Mouse (Mus musculus) hindbrain, embryonic 11.5 days (tissue): ENCODE data around the gene Arpc3. TPM values are rescaled to one million over a fixed set of nuclear protein-coding genes. Genes with fewer than 3 reads are reported as not detected.
"Not testable (repeated sequence)": the region's sequence is repeated elsewhere in the genome, so short reads cannot be mapped to it uniquely, and the experiment has no call there.

ENCODE experiments used
- ATAC-seq: fragments of 200-750 bp; cut with Nextera tagmentation; 2 replicates; pipeline ENCODE4 v1.8.0; 2017; ENCODE audit warnings: mild to moderate bottlenecking, moderate TSS enrichment, moderate library complexity; ENCODE audit not compliant: low FRiP score
- DNase-seq: peaks from one replicate; pipeline ENCODE4 v3.0.0-alpha.2; 2015; ENCODE audit warnings: low spot score
- H3K27ac ChIP-seq: fragments of 300-500 bp; sonication (generic); 2 replicates; pipeline ENCODE4 v1.5.1; 2014; ENCODE audit warnings: mild to moderate bottlenecking, low read depth, low read length
- H3K27me3 ChIP-seq: fragments of 300-500 bp; sonication (generic); 2 replicates; pipeline ENCODE4 v1.6.1; 2014; ENCODE audit warnings: mild to moderate bottlenecking, low read length, moderate library complexity, mixed read lengths; ENCODE audit not compliant: control insufficient read depth, insufficient read depth
- H3K36me3 ChIP-seq: fragments of 300-500 bp; sonication (generic); 2 replicates; pipeline ENCODE4 v1.6.1; 2014; ENCODE audit warnings: mild to moderate bottlenecking, low read length, moderate library complexity, mixed read lengths; ENCODE audit not compliant: control insufficient read depth, insufficient read depth
- H3K4me1 ChIP-seq: fragments of 300-500 bp; sonication (generic); replicated peaks from 2 replicates; pipeline ENCODE4 v1.6.1; 2014; ENCODE audit warnings: low read length, mixed read lengths; ENCODE audit not compliant: control insufficient read depth, insufficient read depth
- H3K4me2 ChIP-seq: fragments of 300-500 bp; sonication (generic); replicated peaks from 2 replicates; pipeline ENCODE4 v1.6.1; 2014; ENCODE audit warnings: mild to moderate bottlenecking, low read depth, low read length
- H3K4me3 ChIP-seq: fragments of 300-500 bp; sonication (generic); 2 replicates; pipeline ENCODE4 v1.5.1; 2014; ENCODE audit warnings: low read depth, low read length
- H3K9ac ChIP-seq: fragments of 300-500 bp; sonication (generic); 2 replicates; pipeline ENCODE4 v1.6.1; 2014; ENCODE audit warnings: low read depth, low read length
- H3K9me3 ChIP-seq: fragments of 300-500 bp; sonication (generic); 2 replicates; pipeline ENCODE4 v1.6.1; 2016; ENCODE audit warnings: low read length; ENCODE audit not compliant: control insufficient read depth
- WGBS: fragments of 180-500 bp; shearing (Covaris S2); extraction: QIAGEN DNeasy Blood & Tissue Kit; methylation state at CpG from one replicate; pipeline ENCODE4 v1.1.7; 2014; 5-methylcytosine and 5-hydroxymethylcytosine counted together
- polyA plus RNA-seq: library from polyadenylated mRNA; unstranded; fragments of >200 nt; fragmentation: Nextera tagmentation; extraction: Ambion mirVana; gene quantifications from 2 replicates; pipeline ENCODE4 v1.2.1, GENCODE M21; 2014

Arpc3 gene
- polyA plus RNA-seq, 1 experiment from 2014 or later: 53.8 TPM

- no peaks in the 10 kb centered on the region for H3K27me3 ChIP-seq
- peaks cover 13% of the 10 kb centered on the region for H3K36me3 ChIP-seq
- H3K9ac ChIP-seq: no peak overlapping the region
- H3K4me2 ChIP-seq: no peak overlapping the region
- no peaks in the 10 kb centered on the region for H3K9me3 ChIP-seq
- ATAC-seq (no peak), DNase-seq (no peak)
- WGBS: 83% methylated on average over 6 of the region's 6 CpGs
- H3K4me3 ChIP-seq: no peak overlapping the region
- no peak overlapping the region for H3K27ac ChIP-seq
- no peaks in the 10 kb centered on the region for H3K4me1 ChIP-seq
Measured at GRCm38 (mm10) chr5:122453188-122453587, 61.5 kb downstream of the Arpc3 start.

GRCm38 (mm10) chr5:122454442-122454841 is 62.8 kb downstream of the Arpc3 start:
- peaks cover 17% of the 10 kb centered on the region for H3K36me3 ChIP-seq

GRCm38 (mm10) chr5:122454883-122455282 is 63.2 kb downstream of the Arpc3 start:
- no peak for DNase-seq
- Histone ChIP-seq H3K27ac (no peak overlapping the region), H3K9me3 (no peaks in the 10 kb centered on the region), H3K27me3 (no peaks in the 10 kb centered on the region), H3K9ac (no peak overlapping the region), H3K36me3 (peaks cover 17% of the 10 kb centered on the region), H3K4me1 (no peaks in the 10 kb centered on the region), H3K4me3 (no peak overlapping the region), H3K4me2 (no peak overlapping the region)
- WGBS: 91% methylated on average over 3 of the region's 3 CpGs
- no peak for ATAC-seq

More at GRCm38 (mm10) chr5:122454442-122454841, 62.8 kb downstream of the Arpc3 start:
- H3K4me3 ChIP-seq: no peak overlapping the region
- ATAC-seq: no peak
- 98% methylated on average over 4 of the region's 4 CpGs for WGBS
- no peaks in the 10 kb centered on the region for H3K27me3 ChIP-seq
- H3K9me3 ChIP-seq: no peaks in the 10 kb centered on the region
- H3K9ac ChIP-seq: no peak overlapping the region
- H3K27ac ChIP-seq: no peak overlapping the region
- no peak overlapping the region for H3K4me2 ChIP-seq
- no peaks in the 10 kb centered on the region for H3K4me1 ChIP-seq
- DNase-seq: no peak

- H3K4me1 ChIP-seq: no peaks in the 10 kb centered on the region
- no peaks in the 10 kb centered on the region for H3K27me3 ChIP-seq
- 97% methylated on average over 3 of the region's 3 CpGs for WGBS
- DNase-seq (no peak), ATAC-seq (no peak)
- no peak overlapping the region for H3K4me3 ChIP-seq
- H3K36me3 ChIP-seq: peaks cover 17% of the 10 kb centered on the region
- H3K9me3 ChIP-seq: no peaks in the 10 kb centered on the region
- no peak overlapping the region for H3K4me2 ChIP-seq
- H3K27ac ChIP-seq: no peak overlapping the region
- no peak overlapping the region for H3K9ac ChIP-seq
Measured at GRCm38 (mm10) chr5:122455584-122455983, 63.9 kb downstream of the Arpc3 start.

GRCm38 (mm10) chr5:122457054-122457453 is 65.4 kb downstream of the Arpc3 start:
- peaks cover 21% of the 10 kb centered on the region for H3K36me3 ChIP-seq

GRCm38 (mm10) chr5:122458066-122458465 is 66.4 kb downstream of the Arpc3 start:
- no peaks in the 10 kb centered on the region for H3K9me3 ChIP-seq
- no peak overlapping the region for H3K4me3 ChIP-seq
- H3K27ac ChIP-seq: no peak overlapping the region
- ATAC-seq: no peak
- H3K9ac ChIP-seq: no peak overlapping the region
- H3K27me3 ChIP-seq: no peaks in the 10 kb centered on the region
- peaks cover 29% of the 10 kb centered on the region for H3K36me3 ChIP-seq
- no peak overlapping the region for H3K4me2 ChIP-seq
- WGBS: 96% methylated on average over 4 of the region's 4 CpGs
- DNase-seq: no peak
- no peaks in the 10 kb centered on the region for H3K4me1 ChIP-seq

More at GRCm38 (mm10) chr5:122457054-122457453, 65.4 kb downstream of the Arpc3 start:
- not testable (repeated sequence) for DNase-seq, H3K4me2 ChIP-seq, H3K9ac ChIP-seq, H3K9me3 ChIP-seq, H3K4me1 ChIP-seq, H3K4me3 ChIP-seq, H3K27me3 ChIP-seq, ATAC-seq, H3K27ac ChIP-seq
- 87% methylated on average over 9 of the region's 9 CpGs for WGBS

GRCm38 (mm10) chr5:122459335-122459734 is 67.7 kb downstream of the Arpc3 start:
- Histone ChIP-seq H3K4me3 (no peak overlapping the region), H3K4me1 (no peaks in the 10 kb centered on the region), H3K9ac (no peak overlapping the region), H3K36me3 (peaks cover 30% of the 10 kb centered on the region), H3K27me3 (no peaks in the 10 kb centered on the region), H3K4me2 (no peak overlapping the region), H3K27ac (no peak overlapping the region), H3K9me3 (no peaks in the 10 kb centered on the region)
- WGBS: 94% methylated on average over 5 of the region's 5 CpGs
- DNase-seq (no peak), ATAC-seq (no peak)

- Histone ChIP-seq H3K36me3 (peaks cover 28% of the 10 kb centered on the region), H3K27ac (no peak overlapping the region)
Measured at GRCm38 (mm10) chr5:122460656-122461055, 69.0 kb downstream of the Arpc3 start.

GRCm38 (mm10) chr5:122461431-122461830 is 69.8 kb downstream of the Arpc3 start:
- DNase-seq (no peak), ATAC-seq (no peak)
- Histone ChIP-seq H3K4me1 (no peaks in the 10 kb centered on the region), H3K9me3 (no peaks in the 10 kb centered on the region), H3K27me3 (no peaks in the 10 kb centered on the region), H3K4me2 (no peak overlapping the region), H3K27ac (no peak overlapping the region), H3K36me3 (peaks cover 27% of the 10 kb centered on the region), H3K4me3 (no peak overlapping the region), H3K9ac (no peak overlapping the region)
- WGBS: 94% methylated on average over 9 of the region's 9 CpGs

More at GRCm38 (mm10) chr5:122460656-122461055, 69.0 kb downstream of the Arpc3 start:
- WGBS: 89% methylated on average over 11 of the region's 11 CpGs
- no peaks in the 10 kb centered on the region for H3K9me3 ChIP-seq
- DNase-seq (no peak), ATAC-seq (no peak)
- no peaks in the 10 kb centered on the region for H3K4me1 ChIP-seq
- no peak overlapping the region for H3K4me3 ChIP-seq
- H3K9ac ChIP-seq: no peak overlapping the region
- H3K4me2 ChIP-seq: no peak overlapping the region
- H3K27me3 ChIP-seq: no peaks in the 10 kb centered on the region
